Mouse (Mus musculus): ENCODE results near the gene Jarid2. TPM values are rescaled to one million over a fixed set of nuclear protein-coding genes. Genes with fewer than 3 reads are reported as not detected.

Jarid2 gene
- polyA plus RNA-seq, 2 experiments: 22.8 to 29.9 TPM

DNA sequence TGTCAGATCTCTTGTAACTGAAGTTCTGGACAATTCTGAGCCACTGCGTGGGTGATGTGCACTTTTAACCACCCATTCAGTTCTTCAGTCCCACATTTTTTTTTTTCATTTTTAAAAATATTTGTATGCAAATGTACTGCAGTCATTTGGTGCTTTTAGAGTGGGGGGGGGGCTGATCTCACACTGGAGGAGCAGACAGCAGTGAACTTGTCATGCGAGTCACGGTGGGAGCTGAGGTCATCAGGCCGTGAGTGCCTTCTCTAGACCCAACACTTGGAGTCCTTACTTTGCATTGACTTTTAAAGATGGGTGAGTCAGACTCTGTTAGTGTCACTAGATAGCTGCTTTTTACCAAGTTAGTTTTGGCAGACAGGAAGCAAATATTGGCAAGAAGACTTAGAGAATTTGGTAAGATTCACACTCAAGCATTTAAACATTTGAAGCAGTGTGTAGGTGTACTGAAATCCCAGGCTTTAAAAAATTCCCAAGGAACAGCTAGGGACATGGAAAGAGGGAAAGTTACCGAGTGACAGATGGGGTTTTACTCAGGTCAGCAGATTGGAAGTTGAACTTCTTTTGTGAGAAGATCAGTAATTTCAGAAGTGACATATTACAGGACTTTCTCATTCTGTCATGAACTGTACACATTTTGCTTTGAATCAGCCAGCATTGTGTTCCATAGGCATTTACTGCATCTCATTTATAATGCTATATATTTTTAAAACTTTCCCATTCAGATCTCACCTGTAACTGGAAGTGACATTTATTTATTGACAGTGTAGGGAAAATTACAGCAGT lies 41.7 kb downstream of the Jarid2 start:
- H3K4me1 ChIP-seq (ENCODE audit: control insufficient read depth, insufficient read depth, low read length): peaks cover 9% of the 10 kb centered on the region; the same call in 1 of the 2 replicates
- no peaks in the 10 kb centered on the region for H3K9me3 ChIP-seq (ENCODE audit: control insufficient read depth, low read length)
- no peaks in the 10 kb centered on the region for H3K27me3 ChIP-seq (ENCODE audit: control insufficient read depth, insufficient read depth, low read length)
- H3K4me3 ChIP-seq (replicated peaks; ENCODE audit: low read length): no peak overlapping the region
- H3K9ac ChIP-seq (ENCODE audit: low read depth, low read length, severe bottlenecking): no peak overlapping the region
- H3K36me3 ChIP-seq (ENCODE audit: control insufficient read depth, insufficient read depth, low read length): peaks cover 5% of the 10 kb centered on the region; the same call in 1 of the 2 replicates
- no peak overlapping the region for H3K4me2 ChIP-seq (replicated peaks; ENCODE audit: low read depth, low read length, severe bottlenecking)
- DNase-seq (ENCODE audit: low spot score): no peak
- ATAC-seq (ENCODE audit: low FRiP score, low read depth): no peak
- WGBS: 76% methylated on average over 5 of the region's 5 CpGs
- H3K27ac ChIP-seq (replicated peaks; ENCODE audit: low read depth, low read length): no peak overlapping the region
- no peak for TF ChIP-seq POLR2A (IDR thresholded peaks at IDR 0.05; ENCODE audit: borderline replicate concordance, extremely low read depth, insufficient read depth, insufficient read length)

DNA sequence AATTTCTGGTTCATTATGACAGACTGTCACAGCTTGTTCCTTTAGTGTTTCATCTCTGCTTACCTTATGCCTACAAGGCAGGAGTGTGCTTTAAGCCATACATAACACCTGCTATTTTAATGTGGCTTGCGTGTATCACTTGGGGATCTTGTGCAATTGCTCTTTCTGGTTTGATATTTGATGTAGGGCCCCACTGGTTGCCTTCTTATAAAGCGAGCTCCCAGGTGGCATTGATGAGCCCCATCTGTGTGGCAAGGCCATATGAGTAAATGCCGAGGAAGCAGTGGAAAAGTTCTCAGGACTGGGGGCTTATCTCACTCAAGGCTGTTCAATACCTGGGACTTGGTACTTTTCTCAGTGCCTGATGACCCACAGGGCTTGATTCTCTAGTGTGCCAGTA lies 43.5 kb downstream of the Jarid2 start:
- Histone ChIP-seq H3K4me3 (replicated peaks; ENCODE audit: low read length) (no peak overlapping the region), H3K27ac (replicated peaks; ENCODE audit: low read depth, low read length) (no peak overlapping the region), H3K4me1 (ENCODE audit: control insufficient read depth, insufficient read depth, low read length) (peaks cover 5% of the 10 kb centered on the region; the same call in 1 of the 2 replicates), H3K27me3 (ENCODE audit: control insufficient read depth, insufficient read depth, low read length) (no peaks in the 10 kb centered on the region), H3K9me3 (ENCODE audit: control insufficient read depth, low read length) (no peaks in the 10 kb centered on the region), H3K9ac (ENCODE audit: low read depth, low read length, severe bottlenecking) (no peak overlapping the region), H3K4me2 (replicated peaks; ENCODE audit: low read depth, low read length, severe bottlenecking) (no peak overlapping the region), H3K36me3 (ENCODE audit: control insufficient read depth, insufficient read depth, low read length) (peaks cover 5% of the 10 kb centered on the region; the same call in 1 of the 2 replicates)
- no peak for DNase-seq (ENCODE audit: low spot score)
- WGBS: 83% methylated on average over 3 of the region's 3 CpGs
- TF ChIP-seq POLR2A (IDR thresholded peaks at IDR 0.05; ENCODE audit: borderline replicate concordance, extremely low read depth, insufficient read depth, insufficient read length): no peak
- no peak for ATAC-seq (ENCODE audit: low FRiP score, low read depth)

DNA sequence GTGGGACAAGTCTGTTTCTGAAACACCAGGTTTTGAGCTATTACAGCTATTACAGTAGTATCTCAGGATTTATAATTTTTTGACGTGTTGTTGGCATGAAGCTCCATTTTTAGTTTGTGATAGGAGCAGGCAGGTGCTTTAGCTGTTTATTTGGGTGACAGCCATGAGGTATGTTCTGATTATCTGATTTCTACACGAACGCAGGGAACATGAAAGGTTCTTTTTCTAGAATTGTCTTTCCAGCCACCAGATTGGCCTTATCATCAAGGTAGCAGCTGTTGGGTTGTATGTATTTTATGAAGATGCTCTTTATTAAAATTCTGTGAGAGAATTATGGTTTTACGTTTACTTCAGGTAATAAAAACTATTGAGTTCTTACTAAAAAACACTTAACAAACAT lies 45.1 kb downstream of the Jarid2 start:
- Histone ChIP-seq H3K4me3 (replicated peaks; ENCODE audit: low read length) (no peak overlapping the region), H3K9ac (ENCODE audit: low read depth, low read length, severe bottlenecking) (no peak overlapping the region), H3K27me3 (ENCODE audit: control insufficient read depth, insufficient read depth, low read length) (no peaks in the 10 kb centered on the region), H3K27ac (replicated peaks; ENCODE audit: low read depth, low read length) (no peak overlapping the region), H3K4me2 (replicated peaks; ENCODE audit: low read depth, low read length, severe bottlenecking) (no peak overlapping the region), H3K36me3 (ENCODE audit: control insufficient read depth, insufficient read depth, low read length) (peaks cover 5% of the 10 kb centered on the region; the same call in 1 of the 2 replicates), H3K9me3 (ENCODE audit: control insufficient read depth, low read length) (no peaks in the 10 kb centered on the region), H3K4me1 (ENCODE audit: control insufficient read depth, insufficient read depth, low read length) (peaks cover 5% of the 10 kb centered on the region; the same call in 1 of the 2 replicates)
- no peak for TF ChIP-seq POLR2A (IDR thresholded peaks at IDR 0.05; ENCODE audit: borderline replicate concordance, extremely low read depth, insufficient read depth, insufficient read length)
- ATAC-seq (ENCODE audit: low FRiP score, low read depth): no peak
- DNase-seq (ENCODE audit: low spot score): no peak
- 90% methylated on average over 4 of the region's 4 CpGs for WGBS

DNA sequence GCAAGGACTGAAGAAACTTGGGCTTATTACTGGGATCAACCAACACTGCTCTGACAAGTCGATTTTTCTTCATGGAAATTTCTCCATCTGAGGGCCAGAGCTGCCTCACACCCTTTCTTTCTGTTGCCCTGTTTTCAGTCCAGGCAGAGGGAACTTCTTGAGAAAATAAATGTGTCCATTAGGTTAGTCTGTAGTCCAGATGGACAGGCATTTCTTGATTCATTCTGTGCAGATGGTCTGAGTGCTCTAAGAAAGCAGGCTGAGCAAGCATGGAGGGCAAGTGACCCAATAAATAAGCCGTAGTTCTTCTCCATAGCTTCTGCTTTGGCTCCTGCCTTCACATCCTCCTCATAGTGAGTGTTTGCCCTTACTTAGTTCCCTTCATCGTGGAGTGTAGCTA lies 46.1 kb downstream of the Jarid2 start:
- DNase-seq (ENCODE audit: low spot score) (no peak), ATAC-seq (ENCODE audit: low FRiP score, low read depth) (no peak)
- Histone ChIP-seq H3K4me1 (ENCODE audit: control insufficient read depth, insufficient read depth, low read length) (no peaks in the 10 kb centered on the region), H3K36me3 (ENCODE audit: control insufficient read depth, insufficient read depth, low read length) (peaks cover 5% of the 10 kb centered on the region; the same call in 1 of the 2 replicates), H3K4me2 (replicated peaks; ENCODE audit: low read depth, low read length, severe bottlenecking) (no peak overlapping the region), H3K4me3 (replicated peaks; ENCODE audit: low read length) (no peak overlapping the region), H3K27me3 (ENCODE audit: control insufficient read depth, insufficient read depth, low read length) (no peaks in the 10 kb centered on the region), H3K9ac (ENCODE audit: low read depth, low read length, severe bottlenecking) (no peak overlapping the region), H3K27ac (replicated peaks; ENCODE audit: low read depth, low read length) (no peak overlapping the region), H3K9me3 (ENCODE audit: control insufficient read depth, low read length) (no peaks in the 10 kb centered on the region)
- TF ChIP-seq POLR2A (IDR thresholded peaks at IDR 0.05; ENCODE audit: borderline replicate concordance, extremely low read depth, insufficient read depth, insufficient read length): no peak
- WGBS: 78% methylated on average over 3 of the region's 3 CpGs

DNA sequence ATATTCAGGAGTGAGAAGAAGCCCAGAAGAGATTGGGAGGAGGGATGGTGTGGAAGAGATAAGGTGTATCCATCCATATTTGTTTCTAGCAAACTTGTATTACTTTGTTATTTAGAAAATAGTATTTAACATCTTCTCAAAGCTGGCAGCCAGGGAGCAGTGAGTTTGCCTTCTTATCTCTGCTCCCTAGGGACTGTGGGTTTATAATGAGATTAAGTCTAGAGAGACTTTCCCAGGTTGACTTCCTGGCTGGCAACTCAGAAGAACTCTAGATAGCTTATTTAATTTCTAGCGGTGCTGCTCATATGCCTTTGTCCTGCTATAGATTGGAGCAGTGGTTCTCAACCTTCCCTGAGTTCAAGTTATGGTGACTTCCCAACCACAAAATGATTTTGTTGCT lies 51.2 kb downstream of the Jarid2 start:
- Histone ChIP-seq H3K9ac (ENCODE audit: low read depth, low read length, severe bottlenecking) (no peak overlapping the region), H3K27me3 (ENCODE audit: control insufficient read depth, insufficient read depth, low read length) (no peaks in the 10 kb centered on the region), H3K4me3 (replicated peaks; ENCODE audit: low read length) (no peak overlapping the region), H3K4me2 (replicated peaks; ENCODE audit: low read depth, low read length, severe bottlenecking) (no peak overlapping the region), H3K9me3 (ENCODE audit: control insufficient read depth, low read length) (no peaks in the 10 kb centered on the region), H3K36me3 (ENCODE audit: control insufficient read depth, insufficient read depth, low read length) (no peaks in the 10 kb centered on the region), H3K27ac (replicated peaks; ENCODE audit: low read depth, low read length) (no peak overlapping the region), H3K4me1 (ENCODE audit: control insufficient read depth, insufficient read depth, low read length) (peaks cover 9% of the 10 kb centered on the region)
- 90% methylated on average over 1 of the region's 1 CpGs for WGBS
- no peak for ATAC-seq (ENCODE audit: low FRiP score, low read depth)
- DNase-seq (ENCODE audit: low spot score): no peak
- no peak for TF ChIP-seq POLR2A (IDR thresholded peaks at IDR 0.05; ENCODE audit: borderline replicate concordance, extremely low read depth, insufficient read depth, insufficient read length)
